Mouse (Mus musculus): ENCODE results near the gene Tmem179b. TPM values are rescaled to one million over a fixed set of nuclear protein-coding genes. Genes with fewer than 3 reads are reported as not detected.

Gene Tmem179b
- polyA plus RNA-seq, 1 experiment from 2014 or later, result 104 TPM

- H3K27ac ChIP-seq, result peak overlapping the region; percentile 42
- peak overlapping the region; percentile 77 for H3K4me3 ChIP-seq
- H3K27me3 ChIP-seq (replicated peaks), result no peaks in the 10 kb centered on the region
- ATAC-seq, result no peak
- peaks cover 31% of the 10 kb centered on the region for H3K4me1 ChIP-seq
- H3K9me3 ChIP-seq (replicated peaks), result no peaks in the 10 kb centered on the region
- H3K9ac ChIP-seq, result peak overlapping the region; percentile 88
- WGBS (ENCODE audit: insufficient replicate concordance), result 15% methylated on average over 3 of the region's 3 CpGs
- peaks cover 32% of the 10 kb centered on the region for H3K36me3 ChIP-seq
- peak overlapping the region; percentile 76 for H3K4me2 ChIP-seq
Observed at GRCm38 (mm10) chr19:8726609-8727390, 47.5 kb downstream of the Tmem179b start.

GRCm38 (mm10) chr19:8725081-8725613, 49.1 kb downstream of the Tmem179b start:
- H3K4me2 ChIP-seq, result peak overlapping the region; percentile 76

GRCm38 (mm10) chr19:8724392-8724791, 49.9 kb downstream of the Tmem179b start:
- 0% methylated on average over 2 of the region's 2 CpGs for WGBS (ENCODE audit: insufficient replicate concordance)
- Histone ChIP-seq H3K9me3 (replicated peaks) (no peaks in the 10 kb centered on the region), H3K36me3 (peaks cover 32% of the 10 kb centered on the region), H3K9ac (peak overlapping the region; percentile 88), H3K4me1 (peaks cover 50% of the 10 kb centered on the region), H3K27me3 (replicated peaks) (no peaks in the 10 kb centered on the region), H3K4me2 (peak overlapping the region; percentile 76), H3K4me3 (peak overlapping the region; percentile 77), H3K27ac (peak overlapping the region; percentile 97)
- no peak for ATAC-seq

More at GRCm38 (mm10) chr19:8725081-8725613, 49.1 kb downstream of the Tmem179b start:
- peaks cover 47% of the 10 kb centered on the region for H3K4me1 ChIP-seq
- H3K9me3 ChIP-seq (replicated peaks), result no peaks in the 10 kb centered on the region
- no peaks in the 10 kb centered on the region for H3K27me3 ChIP-seq (replicated peaks)
- ATAC-seq, result no peak
- H3K27ac ChIP-seq, result peak overlapping the region; percentile 97
- peak overlapping the region; percentile 88 for H3K9ac ChIP-seq
- 36% methylated on average over 4 of the region's 4 CpGs for WGBS (ENCODE audit: insufficient replicate concordance)
- H3K36me3 ChIP-seq, result peaks cover 32% of the 10 kb centered on the region
- peak overlapping the region; percentile 77 for H3K4me3 ChIP-seq

- peaks cover 32% of the 10 kb centered on the region for H3K36me3 ChIP-seq
- peak overlapping the region; percentile 76 for H3K4me2 ChIP-seq
- H3K27ac ChIP-seq, result peak overlapping the region; percentile 97
- no peak for ATAC-seq
- no peaks in the 10 kb centered on the region for H3K9me3 ChIP-seq (replicated peaks)
- H3K27me3 ChIP-seq (replicated peaks), result no peaks in the 10 kb centered on the region
- WGBS (ENCODE audit: insufficient replicate concordance), result under 1% methylated on average over 20 of the region's 20 CpGs
- peak overlapping the region; percentile 77 for H3K4me3 ChIP-seq
- peaks cover 53% of the 10 kb centered on the region for H3K4me1 ChIP-seq
- peak overlapping the region; percentile 88 for H3K9ac ChIP-seq
Observed at GRCm38 (mm10) chr19:8723574-8724346, 50.5 kb downstream of the Tmem179b start.

- Histone ChIP-seq H3K4me2 (peak within 1 kb of the TSS; percentile 76), H3K36me3 (peaks cover 32% of the 10 kb centered on the region), H3K9me3 (replicated peaks) (no peaks in the 10 kb centered on the region), H3K4me3 (peak within 1 kb of the TSS; percentile 77), H3K9ac (peak within 1 kb of the TSS; percentile 88), H3K4me1 (peaks cover 60% of the 10 kb centered on the region), H3K27ac (peak within 1 kb of the TSS; percentile 97), H3K27me3 (replicated peaks) (no peaks in the 10 kb centered on the region)
- peak; percentile 94 for ATAC-seq
- under 1% methylated on average over 50 of the region's 50 CpGs for WGBS (ENCODE audit: insufficient replicate concordance)
Observed at GRCm38 (mm10) chr19:8722907-8723573, 51.2 kb downstream of the Tmem179b start, which contains the start of gene Slc3a2. TSS of gene Slc3a2 (minus strand) at chr19:8723369.

- Histone ChIP-seq H3K36me3 (peaks cover 32% of the 10 kb centered on the region), H3K4me3 (peak overlapping the region; percentile 77), H3K27me3 (replicated peaks) (no peaks in the 10 kb centered on the region), H3K4me1 (peaks cover 65% of the 10 kb centered on the region), H3K27ac (peak overlapping the region; percentile 97), H3K4me2 (peak overlapping the region; percentile 74), H3K9me3 (replicated peaks) (no peaks in the 10 kb centered on the region), H3K9ac (peak overlapping the region; percentile 76)
- under 1% methylated on average over 5 of the region's 5 CpGs for WGBS (ENCODE audit: insufficient replicate concordance)
- ATAC-seq, result peak; percentile 6
Observed at GRCm38 (mm10) chr19:8722559-8722906, 51.7 kb downstream of the Tmem179b start.

Small RNA genes lying within 50 kb of the gene (microRNA-seq; reads per million reads assigned to microRNA genes)
- gene Mir6992, result not detected

Other genes with a start within 250 kb of the Tmem179b start
- 1.6 and 1.7 TPM in 2 replicates for gene Slc22a8, start 183.2 kb downstream of the Tmem179b start, polyA plus RNA-seq (2016; fragmentation: Nextera tagmentation; extraction: Ambion mirVana)
- gene Slc22a6, start 156.4 kb downstream of the Tmem179b start, polyA plus RNA-seq (2016; fragmentation: Nextera tagmentation; extraction: Ambion mirVana), result not detected in 2 replicates
- not detected in 2 replicates for gene Chrm1, start 110.7 kb downstream of the Tmem179b start, polyA plus RNA-seq (2016; fragmentation: Nextera tagmentation; extraction: Ambion mirVana)
- gene Slc3a2, start 51.1 kb downstream of the Tmem179b start, polyA plus RNA-seq (2016; fragmentation: Nextera tagmentation; extraction: Ambion mirVana), result 133 and 141 TPM in 2 replicates
- gene Wdr74, start 38.6 kb downstream of the Tmem179b start, polyA plus RNA-seq (2016; fragmentation: Nextera tagmentation; extraction: Ambion mirVana), result 87.1 and 95.9 TPM in 2 replicates
- gene 1700092M07Rik, start 33.7 kb downstream of the Tmem179b start, polyA plus RNA-seq (2016; fragmentation: Nextera tagmentation; extraction: Ambion mirVana), result 2.1 and 2.3 TPM in 2 replicates
- 56.2 and 58.4 TPM in 2 replicates for gene Stx5a, start 33.1 kb downstream of the Tmem179b start, polyA plus RNA-seq (2016; fragmentation: Nextera tagmentation; extraction: Ambion mirVana)
- gene Nxf1, start 17.4 kb downstream of the Tmem179b start, polyA plus RNA-seq (2016; fragmentation: Nextera tagmentation; extraction: Ambion mirVana), result 116 and 130 TPM in 2 replicates
- gene Tmem223, start 3.5 kb downstream of the Tmem179b start, polyA plus RNA-seq (2016; fragmentation: Nextera tagmentation; extraction: Ambion mirVana), result 77.4 and 80.0 TPM in 2 replicates
- 21.8 and 23.1 TPM in 2 replicates for gene Taf6l, start 11.9 kb upstream of the Tmem179b start, polyA plus RNA-seq (2016; fragmentation: Nextera tagmentation; extraction: Ambion mirVana)
- gene Polr2g, start 24.1 kb upstream of the Tmem179b start, polyA plus RNA-seq (2016; fragmentation: Nextera tagmentation; extraction: Ambion mirVana), result 105 and 110 TPM in 2 replicates
- 2.3 and 2.8 TPM in 2 replicates for gene Zbtb3, start 28.1 kb upstream of the Tmem179b start, polyA plus RNA-seq (2016; fragmentation: Nextera tagmentation; extraction: Ambion mirVana)
- gene Ttc9c, start 44.9 kb upstream of the Tmem179b start, polyA plus RNA-seq (2016; fragmentation: Nextera tagmentation; extraction: Ambion mirVana), result 29.6 and 31.6 TPM in 2 replicates
- gene Hnrnpul2, start 45.5 kb upstream of the Tmem179b start, polyA plus RNA-seq (2016; fragmentation: Nextera tagmentation; extraction: Ambion mirVana), result 3.5 and 3.6 TPM in 2 replicates
- 0.26 TPM in 1 of 2 replicates, not detected in the other for gene AC129217.1, start 55.3 kb upstream of the Tmem179b start, polyA plus RNA-seq (2016; fragmentation: Nextera tagmentation; extraction: Ambion mirVana)
- 37.0 and 45.2 TPM in 2 replicates for gene Bscl2, start 63.0 kb upstream of the Tmem179b start, polyA plus RNA-seq (2016; fragmentation: Nextera tagmentation; extraction: Ambion mirVana)
- gene Gng3, start 64.7 kb upstream of the Tmem179b start, polyA plus RNA-seq (2016; fragmentation: Nextera tagmentation; extraction: Ambion mirVana), result 0.62 and 0.65 TPM in 2 replicates
- gene Lrrn4cl, start 76.3 kb upstream of the Tmem179b start, polyA plus RNA-seq (2016; fragmentation: Nextera tagmentation; extraction: Ambion mirVana), result 0.11 TPM in 1 of 2 replicates, not detected in the other
- gene Ubxn1, start 97.0 kb upstream of the Tmem179b start, polyA plus RNA-seq (2016; fragmentation: Nextera tagmentation; extraction: Ambion mirVana), result 133 and 135 TPM in 2 replicates
- gene Uqcc3, start 106.5 kb upstream of the Tmem179b start, polyA plus RNA-seq (2016; fragmentation: Nextera tagmentation; extraction: Ambion mirVana), result 40.6 and 43.4 TPM in 2 replicates
- 76.1 and 80.4 TPM in 2 replicates for gene Lbhd1, start 109.3 kb upstream of the Tmem179b start, polyA plus RNA-seq (2016; fragmentation: Nextera tagmentation; extraction: Ambion mirVana)
- not detected in 2 replicates for gene Gm49403, start 109.5 kb upstream of the Tmem179b start, polyA plus RNA-seq (2016; fragmentation: Nextera tagmentation; extraction: Ambion mirVana)
- gene 1810009A15Rik, start 114.4 kb upstream of the Tmem179b start, polyA plus RNA-seq (2016; fragmentation: Nextera tagmentation; extraction: Ambion mirVana), result 107 and 111 TPM in 2 replicates
- gene Gm49416, start 114.5 kb upstream of the Tmem179b start, polyA plus RNA-seq (2016; fragmentation: Nextera tagmentation; extraction: Ambion mirVana), result not detected in 2 replicates
- gene Ints5, start 118.5 kb upstream of the Tmem179b start, polyA plus RNA-seq (2016; fragmentation: Nextera tagmentation; extraction: Ambion mirVana), result 39.9 and 40.8 TPM in 2 replicates
- 61.9 TPM in 2 replicates for gene Ganab, start 123.6 kb upstream of the Tmem179b start, polyA plus RNA-seq (2016; fragmentation: Nextera tagmentation; extraction: Ambion mirVana)
- gene B3gat3, start 145.9 kb upstream of the Tmem179b start, polyA plus RNA-seq (2016; fragmentation: Nextera tagmentation; extraction: Ambion mirVana), result 28.4 and 31.7 TPM in 2 replicates
- gene Rom1, start 154.9 kb upstream of the Tmem179b start, polyA plus RNA-seq (2016; fragmentation: Nextera tagmentation; extraction: Ambion mirVana), result 3.0 and 3.4 TPM in 2 replicates
- gene Eml3, start 155.1 kb upstream of the Tmem179b start, polyA plus RNA-seq (2016; fragmentation: Nextera tagmentation; extraction: Ambion mirVana), result 21.3 and 23.0 TPM in 2 replicates
- 138 and 140 TPM in 2 replicates for gene Mta2, start 167.4 kb upstream of the Tmem179b start, polyA plus RNA-seq (2016; fragmentation: Nextera tagmentation; extraction: Ambion mirVana)
- 26.0 and 27.7 TPM in 2 replicates for gene Tut1, start 179.4 kb upstream of the Tmem179b start, polyA plus RNA-seq (2016; fragmentation: Nextera tagmentation; extraction: Ambion mirVana)
- 358 and 366 TPM in 2 replicates for gene Eef1g, start 192.6 kb upstream of the Tmem179b start, polyA plus RNA-seq (2016; fragmentation: Nextera tagmentation; extraction: Ambion mirVana)
- gene Ahnak, start 214.8 kb upstream of the Tmem179b start, polyA plus RNA-seq (2016; fragmentation: Nextera tagmentation; extraction: Ambion mirVana), result 1.8 and 2.0 TPM in 2 replicates